Mouse (Mus musculus) embryonic facial prominence, embryonic 12.5 days (tissue): ENCODE measurements around the gene Jakmip3. TPM values are rescaled to one million over a fixed set of nuclear protein-coding genes. Genes with fewer than 3 reads are reported as not detected.

ENCODE experiments used
- ATAC-seq: fragments of 200-750 bp; cut with Nextera tagmentation; 2 replicates; pipeline ENCODE4 v1.8.0; 2017; ENCODE audit not compliant: insufficient number of reproducible peaks, insufficient read depth, low FRiP score, low TSS enrichment
- H3K27ac ChIP-seq: fragments of 300-500 bp; sonication (generic); 2 replicates; pipeline ENCODE4 v1.5.1; 2016; ENCODE audit warnings: mild to moderate bottlenecking
- H3K27me3 ChIP-seq: fragments of 300-500 bp; sonication (generic); 2 replicates; pipeline ENCODE4 v1.6.1; 2016; ENCODE audit warnings: mild to moderate bottlenecking, moderate library complexity
- H3K36me3 ChIP-seq: fragments of 300-500 bp; sonication (generic); 2 replicates; pipeline ENCODE4 v1.6.1; 2016; ENCODE audit warnings: mild to moderate bottlenecking
- H3K4me1 ChIP-seq: fragments of 300-500 bp; sonication (generic); 2 replicates; pipeline ENCODE4 v1.6.1; 2016
- H3K4me2 ChIP-seq: fragments of 300-500 bp; sonication (generic); replicated peaks from 2 replicates; pipeline ENCODE4 v1.6.1; 2016; ENCODE audit warnings: mild to moderate bottlenecking, moderate library complexity
- H3K4me3 ChIP-seq: fragments of 300-500 bp; sonication (generic); 2 replicates; pipeline ENCODE4 v1.5.1; 2016; ENCODE audit warnings: mild to moderate bottlenecking
- H3K9ac ChIP-seq: fragments of 300-500 bp; sonication (generic); 2 replicates; pipeline ENCODE4 v1.6.1; 2016; ENCODE audit warnings: mild to moderate bottlenecking, moderate library complexity
- H3K9me3 ChIP-seq: fragments of 300-500 bp; sonication (generic); 2 replicates; pipeline ENCODE4 v1.6.1; 2016; ENCODE audit warnings: mild to moderate bottlenecking, moderate library complexity
- WGBS: fragments of 180-500 bp; shearing (Covaris S2); methylation state at CpG from one replicate; pipeline ENCODE4 v1.1.7; 2016; 5-methylcytosine and 5-hydroxymethylcytosine counted together
- polyA plus RNA-seq: library from polyadenylated mRNA; unstranded; fragments of >200 nt; fragmentation: Nextera tagmentation; extraction: Ambion mirVana; gene quantifications from 2 replicates; pipeline ENCODE4 v1.2.1, GENCODE M21; 2016

Gene Jakmip3
- polyA plus RNA-seq, 1 experiment from 2014 or later: 0.67 TPM

- no peaks in the 10 kb centered on the region for H3K9me3 ChIP-seq
- peak overlapping the region; percentile 32 for H3K4me3 ChIP-seq
- H3K9ac ChIP-seq: peak overlapping the region; percentile 44
- 4% methylated on average over 26 of the region's 26 CpGs for WGBS
- no peak overlapping the region for H3K27ac ChIP-seq
- H3K36me3 ChIP-seq: no peaks in the 10 kb centered on the region
- no peaks in the 10 kb centered on the region for H3K27me3 ChIP-seq
- ATAC-seq: no peak
- peaks cover 8% of the 10 kb centered on the region; the same call in 1 of the 2 replicates for H3K4me1 ChIP-seq
- peak overlapping the region; percentile 67 for H3K4me2 ChIP-seq
These were observed 21.2 kb upstream of the Jakmip3 start for GRCm38 (mm10) chr7:138919156-138919944.

DNA sequence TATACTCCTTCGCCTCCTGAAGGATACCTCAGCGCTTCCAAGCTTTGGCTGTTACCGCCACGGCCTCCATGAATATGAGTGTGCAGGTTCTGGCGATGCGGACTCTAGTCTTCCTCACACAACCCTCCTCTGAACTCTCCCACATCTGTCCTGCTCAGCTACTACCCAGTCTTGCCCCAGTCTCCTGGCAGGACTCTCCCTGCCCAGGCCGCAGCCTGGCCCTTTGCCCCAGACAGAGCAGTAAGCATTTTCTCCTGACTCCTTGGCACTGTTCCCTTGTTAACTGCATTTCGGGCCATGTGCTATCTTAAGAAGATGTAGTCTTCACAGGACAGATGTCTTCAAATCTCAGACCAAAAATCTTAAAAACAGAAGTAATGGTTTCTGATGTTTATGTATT is 18.9 kb upstream of the Jakmip3 start:
- whole genome bisulfite sequencing: 93% methylated on average over 8 of the region's 8 CpGs
- no peaks in the 10 kb centered on the region for H3K9me3 ChIP-seq
- H3K27me3 ChIP-seq: no peaks in the 10 kb centered on the region
- no peak overlapping the region for H3K27ac ChIP-seq
- H3K4me1 ChIP-seq: peaks cover 8% of the 10 kb centered on the region; the same call in 1 of the 2 replicates
- H3K4me2 ChIP-seq: no peak overlapping the region
- H3K9ac ChIP-seq: no peak overlapping the region
- H3K4me3 ChIP-seq: no peak overlapping the region
- H3K36me3 ChIP-seq: no peaks in the 10 kb centered on the region
- no peak for ATAC-seq

- no peaks in the 10 kb centered on the region for H3K36me3 ChIP-seq
- no peaks in the 10 kb centered on the region for H3K9me3 ChIP-seq
- WGBS: 4% methylated on average over 3 of the region's 3 CpGs
- H3K27ac ChIP-seq: no peak overlapping the region
- H3K4me1 ChIP-seq: peaks cover 8% of the 10 kb centered on the region; the same call in 1 of the 2 replicates
- H3K4me2 ChIP-seq: no peak overlapping the region
- no peak overlapping the region for H3K4me3 ChIP-seq
- no peak for ATAC-seq
- H3K27me3 ChIP-seq: no peaks in the 10 kb centered on the region
- H3K9ac ChIP-seq: no peak overlapping the region
These were observed 16.6 kb upstream of the Jakmip3 start for GRCm38 (mm10) chr7:138923756-138924425.

GRCm38 (mm10) chr7:138928456-138928855 is 12.1 kb upstream of the Jakmip3 start:
- Histone ChIP-seq H3K27ac (no peak overlapping the region), H3K4me2 (no peak overlapping the region), H3K36me3 (no peaks in the 10 kb centered on the region), H3K9me3 (no peaks in the 10 kb centered on the region), H3K27me3 (no peaks in the 10 kb centered on the region), H3K4me3 (no peak overlapping the region), H3K4me1 (no peaks in the 10 kb centered on the region), H3K9ac (no peak overlapping the region)
- ATAC-seq: no peak
- WGBS: 90% methylated on average over 4 of the region's 4 CpGs

- WGBS: 88% methylated on average over 3 of the region's 3 CpGs
- no peak overlapping the region for H3K9ac ChIP-seq
- no peak for ATAC-seq
- H3K4me3 ChIP-seq: no peak overlapping the region
- H3K27me3 ChIP-seq: peaks cover 19% of the 10 kb centered on the region
- no peak overlapping the region for H3K27ac ChIP-seq
- H3K36me3 ChIP-seq: no peaks in the 10 kb centered on the region
- H3K4me2 ChIP-seq: no peak overlapping the region
- H3K4me1 ChIP-seq: no peaks in the 10 kb centered on the region
- H3K9me3 ChIP-seq: no peaks in the 10 kb centered on the region
These were observed 6.0 kb upstream of the Jakmip3 start for GRCm38 (mm10) chr7:138934523-138934922.

- Histone ChIP-seq H3K27ac (no peak overlapping the region), H3K9ac (no peak overlapping the region), H3K9me3 (no peaks in the 10 kb centered on the region), H3K4me3 (no peak overlapping the region), H3K4me1 (peaks cover 11% of the 10 kb centered on the region), H3K36me3 (no peaks in the 10 kb centered on the region), H3K4me2 (no peak overlapping the region), H3K27me3 (peaks cover 64% of the 10 kb centered on the region)
- WGBS: 79% methylated on average over 7 of the region's 7 CpGs
- ATAC-seq: no peak
These were observed 1.5 kb upstream of the Jakmip3 start for GRCm38 (mm10) chr7:138938991-138939390.

DNA sequence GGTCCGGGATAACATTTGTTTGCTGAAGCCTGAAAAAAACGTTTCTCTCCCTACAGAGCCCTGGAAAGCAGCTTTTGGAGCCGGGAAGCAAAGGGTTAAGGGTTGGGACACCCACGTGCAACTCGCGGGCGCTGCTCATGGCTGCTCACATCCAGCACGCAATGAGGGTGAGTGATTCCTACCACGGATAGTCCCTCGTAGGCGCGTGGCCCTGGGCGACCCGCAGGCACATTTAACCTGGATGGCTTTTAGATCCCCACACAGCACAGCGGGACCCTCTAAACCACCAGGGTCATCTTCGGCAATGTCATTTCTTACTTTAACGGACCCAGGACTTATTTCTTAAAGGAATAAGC is 296 bp upstream of the Jakmip3 start:
- peak overlapping the region; percentile 44 for H3K4me3 ChIP-seq
- H3K27ac ChIP-seq: no peak overlapping the region
- peaks cover 11% of the 10 kb centered on the region for H3K4me1 ChIP-seq
- peak overlapping the region; percentile 15; the same call in 1 of the 2 replicates for H3K9ac ChIP-seq
- peaks cover 74% of the 10 kb centered on the region for H3K27me3 ChIP-seq
- ATAC-seq: no peak
- 1% methylated on average over 17 of the region's 17 CpGs for WGBS
- no peaks in the 10 kb centered on the region for H3K9me3 ChIP-seq
- no peaks in the 10 kb centered on the region for H3K36me3 ChIP-seq
- peak overlapping the region; percentile 78 for H3K4me2 ChIP-seq

DNA sequence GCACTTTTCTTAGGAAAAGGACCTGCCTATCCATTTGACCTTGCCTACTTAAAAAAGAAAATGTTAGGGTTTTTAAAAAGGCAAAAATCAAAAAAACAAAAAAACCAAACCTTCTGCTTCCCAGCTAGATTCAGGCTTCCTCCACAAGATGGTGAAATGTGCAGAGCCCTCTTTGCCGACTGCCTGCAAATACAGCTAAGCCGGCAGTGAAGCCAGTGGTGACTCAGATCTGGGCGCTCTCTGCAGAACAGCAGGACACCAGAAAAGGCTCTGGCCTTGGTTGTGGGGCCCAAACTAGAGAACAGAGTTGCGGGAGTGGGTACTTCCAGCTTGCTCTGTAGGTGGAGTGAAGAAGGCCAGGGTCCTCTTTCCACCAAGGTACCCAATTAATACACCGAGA is 1.0 kb downstream of the Jakmip3 start:
- Histone ChIP-seq H3K4me3 (no peak overlapping the region; the same call in 1 of the 2 replicates), H3K27me3 (peaks cover 80% of the 10 kb centered on the region), H3K4me1 (peaks cover 11% of the 10 kb centered on the region), H3K9me3 (no peaks in the 10 kb centered on the region), H3K9ac (no peak overlapping the region), H3K36me3 (no peaks in the 10 kb centered on the region), H3K27ac (no peak overlapping the region), H3K4me2 (peak overlapping the region; percentile 78)
- ATAC-seq: no peak
- WGBS: 27% methylated on average over 5 of the region's 5 CpGs

DNA sequence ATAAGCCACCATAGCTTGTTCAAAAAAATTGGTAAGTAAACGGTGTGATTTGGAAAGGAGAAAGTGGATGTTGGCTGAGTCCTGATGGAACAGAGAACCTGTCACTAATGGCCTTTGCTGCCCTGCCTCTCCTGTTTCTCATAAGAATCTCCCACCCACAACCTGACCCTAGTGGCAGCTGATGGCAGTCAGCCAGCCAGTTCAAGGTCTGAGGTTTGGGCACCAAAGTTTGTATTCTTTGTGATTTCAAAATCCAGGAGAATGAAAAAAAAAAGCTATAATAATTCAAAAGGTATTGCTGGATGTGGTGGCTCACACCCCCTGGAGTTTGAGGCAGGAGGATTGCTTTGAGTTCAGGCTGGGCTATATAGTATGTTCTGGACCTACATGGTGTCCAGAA is 1.8 kb downstream of the Jakmip3 start:
- H3K9me3 ChIP-seq: no peaks in the 10 kb centered on the region
- no peak overlapping the region for H3K4me2 ChIP-seq
- no peak overlapping the region for H3K27ac ChIP-seq
- peaks cover 80% of the 10 kb centered on the region for H3K27me3 ChIP-seq
- H3K4me3 ChIP-seq: no peak overlapping the region
- no peak overlapping the region for H3K9ac ChIP-seq
- 76% methylated on average over 1 of the region's 1 CpGs for WGBS
- no peaks in the 10 kb centered on the region for H3K36me3 ChIP-seq
- no peak for ATAC-seq
- peaks cover 11% of the 10 kb centered on the region for H3K4me1 ChIP-seq

DNA sequence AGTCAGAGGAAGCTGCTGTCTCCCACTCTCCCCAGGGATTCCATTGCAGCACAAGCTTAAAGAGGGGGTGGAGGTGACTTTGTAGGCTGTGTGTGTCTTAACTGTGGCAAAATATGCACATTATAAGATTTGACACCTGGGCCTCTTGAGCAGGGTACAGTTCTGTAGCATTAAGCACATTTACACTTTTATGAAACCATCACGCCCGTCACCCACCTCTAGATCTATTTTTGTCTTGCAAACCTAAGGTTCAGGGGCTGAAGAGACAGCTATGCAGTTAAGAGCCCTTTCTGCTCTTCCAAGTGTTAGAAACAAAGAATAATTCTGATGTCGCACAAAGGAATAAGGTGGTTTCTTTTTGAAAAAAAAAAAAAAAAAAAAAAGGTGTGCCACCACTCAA is 5.1 kb downstream of the Jakmip3 start:
- Histone ChIP-seq H3K27ac (no peak overlapping the region), H3K36me3 (no peaks in the 10 kb centered on the region), H3K4me1 (peaks cover 6% of the 10 kb centered on the region), H3K4me2 (no peak overlapping the region), H3K9ac (no peak overlapping the region), H3K9me3 (no peaks in the 10 kb centered on the region), H3K27me3 (peaks cover 49% of the 10 kb centered on the region), H3K4me3 (no peak overlapping the region)
- no peak for ATAC-seq
- WGBS: 47% methylated on average over 3 of the region's 3 CpGs

- Histone ChIP-seq H3K27me3 (peaks cover 29% of the 10 kb centered on the region), H3K4me2 (no peak overlapping the region), H3K4me1 (no peaks in the 10 kb centered on the region), H3K36me3 (no peaks in the 10 kb centered on the region), H3K4me3 (no peak overlapping the region), H3K9ac (no peak overlapping the region), H3K27ac (no peak overlapping the region), H3K9me3 (no peaks in the 10 kb centered on the region)
- ATAC-seq: no peak
- 85% methylated on average over 8 of the region's 8 CpGs for WGBS
These were observed 7.2 kb downstream of the Jakmip3 start for GRCm38 (mm10) chr7:138947741-138948140.

GRCm38 (mm10) chr7:138948309-138948708 is 7.8 kb downstream of the Jakmip3 start:
- 69% methylated on average over 8 of the region's 8 CpGs for WGBS
- no peak overlapping the region for H3K4me3 ChIP-seq
- peaks cover 23% of the 10 kb centered on the region for H3K27me3 ChIP-seq
- no peak overlapping the region for H3K9ac ChIP-seq
- no peak overlapping the region for H3K4me2 ChIP-seq
- no peak overlapping the region for H3K27ac ChIP-seq
- no peaks in the 10 kb centered on the region for H3K36me3 ChIP-seq
- no peaks in the 10 kb centered on the region for H3K9me3 ChIP-seq
- no peak for ATAC-seq
- no peaks in the 10 kb centered on the region for H3K4me1 ChIP-seq
